Comparison of ENCODE assay signal across 12 mouse cellular contexts in genomic region chr1:35811380-35811779, GRCm38 (mm10).
DNase-seq lines count a peak whose midpoint lies in the region; ATAC-seq lines count a peak whose summit lies in the region.
"Had no signal": no experiment of that assay in that cellular context is flagged by ENCODE, and none has a peak within 500 bp of the region (broad histone marks: within the 10 kb centered on the region; RNA-seq: fewer than 3 reads in every experiment).

No protein-coding gene starts in this region.

- 40% methylated on average over 6 of the region's 6 CpGs for WGBS in hindbrain, embryonic 11.5 days
- WGBS in hindbrain, embryonic 10.5 days, result 65% methylated on average over 6 of the region's 6 CpGs
- 20% methylated on average over 6 of the region's 6 CpGs for WGBS in neural tube, embryonic 13.5 days
- 69% methylated on average over 6 of the region's 6 CpGs for WGBS in intestine, embryonic 16.5 days

- no peak for DNase-seq in hindbrain, embryonic 11.5 days (ENCODE audit: low spot score)
- DNase-seq in hindbrain, embryonic 10.5 days (ENCODE audit: low spot score), result no peak
- DNase-seq in cerebellum, adult 18-20 months, result peak; percentile 37 to 40
- DNase-seq in embryo, embryonic 9.5 days (ENCODE audit: extremely low spot score), result peak; percentile 41
- DNase-seq in lung, postnatal 36 days, result no peak
- DNase-seq: gastrocnemius, adult 2 months; kidney, postnatal 25 days had no signal

- no peak overlapping the region for H3K27ac ChIP-seq in hindbrain, embryonic 11.5 days (ENCODE audit: low read depth, low read length)
- H3K27ac ChIP-seq in hindbrain, embryonic 10.5 days, result no peak overlapping the region; the same call in 1 of the 2 replicates
- peak overlapping the region; percentile 49; the same call in 1 of the 2 replicates for H3K27ac ChIP-seq in neural tube, embryonic 13.5 days (replicated peaks)
- H3K27ac ChIP-seq in intestine, embryonic 16.5 days (ENCODE audit: low read length), result no peak overlapping the region
- H3K27ac ChIP-seq: gastrocnemius, adult 2 months; liver, embryonic 14.5 days had no signal

- no peak overlapping the region for H3K4me3 ChIP-seq in hindbrain, embryonic 11.5 days (ENCODE audit: low read depth, low read length)
- H3K4me3 ChIP-seq in hindbrain, embryonic 10.5 days, result no peak overlapping the region
- no peak overlapping the region for H3K4me3 ChIP-seq in neural tube, embryonic 13.5 days
- H3K4me3 ChIP-seq in intestine, embryonic 16.5 days (ENCODE audit: low read length), result no peak overlapping the region
- H3K4me3 ChIP-seq: gastrocnemius, adult 2 months; megakaryocyte, embryonic 14.5 days had no signal

- H3K4me1 ChIP-seq in hindbrain, embryonic 11.5 days (replicated peaks; ENCODE audit: control insufficient read depth, insufficient read depth, low read length), result no peaks in the 10 kb centered on the region
- H3K4me1 ChIP-seq in hindbrain, embryonic 10.5 days (replicated peaks), result peaks cover 21% of the 10 kb centered on the region
- H3K4me1 ChIP-seq in neural tube, embryonic 13.5 days (replicated peaks), result peaks cover 25% of the 10 kb centered on the region
- no peaks in the 10 kb centered on the region for H3K4me1 ChIP-seq in intestine, embryonic 16.5 days (ENCODE audit: control insufficient read depth, insufficient read depth, low read length)

- H3K27me3 ChIP-seq in hindbrain, embryonic 11.5 days (ENCODE audit: control insufficient read depth, insufficient read depth, low read length), result no peaks in the 10 kb centered on the region
- 0 out of 2 replicates have a peak, but pooled peaks cover 4% of the 10 kb centered on the region for H3K27me3 ChIP-seq in hindbrain, embryonic 10.5 days (ENCODE audit: insufficient read depth, poor library complexity, severe bottlenecking)
- no peaks in the 10 kb centered on the region for H3K27me3 ChIP-seq in neural tube, embryonic 13.5 days
- H3K27me3 ChIP-seq in intestine, embryonic 16.5 days (replicated peaks; ENCODE audit: control insufficient read depth, insufficient read depth, low read length), result no peaks in the 10 kb centered on the region

- H3K9ac ChIP-seq in hindbrain, embryonic 11.5 days (ENCODE audit: low read depth, low read length), result no peak overlapping the region
- H3K9ac ChIP-seq in neural tube, embryonic 13.5 days, result no peak overlapping the region
- no peak overlapping the region for H3K9ac ChIP-seq in intestine, embryonic 16.5 days (ENCODE audit: low read depth, low read length)
- H3K9ac ChIP-seq: liver, embryonic 14.5 days had no signal

- no peaks in the 10 kb centered on the region for H3K36me3 ChIP-seq in hindbrain, embryonic 11.5 days (ENCODE audit: control insufficient read depth, insufficient read depth, low read length)
- H3K36me3 ChIP-seq in hindbrain, embryonic 10.5 days, result no peaks in the 10 kb centered on the region
- no peaks in the 10 kb centered on the region for H3K36me3 ChIP-seq in neural tube, embryonic 13.5 days
- H3K36me3 ChIP-seq in intestine, embryonic 16.5 days (ENCODE audit: control insufficient read depth, insufficient read depth, low read length), result no peaks in the 10 kb centered on the region

- no peaks in the 10 kb centered on the region for H3K9me3 ChIP-seq in hindbrain, embryonic 11.5 days (ENCODE audit: control insufficient read depth, low read length)
- no peaks in the 10 kb centered on the region for H3K9me3 ChIP-seq in hindbrain, embryonic 10.5 days
- no peaks in the 10 kb centered on the region for H3K9me3 ChIP-seq in neural tube, embryonic 13.5 days
- H3K9me3 ChIP-seq in intestine, embryonic 16.5 days (ENCODE audit: control insufficient read depth, low read length), result no peaks in the 10 kb centered on the region
- H3K9me3 ChIP-seq: megakaryocyte, embryonic 14.5 days had no signal

- peak; percentile 40; the same call in 1 of the 2 replicates for ATAC-seq in hindbrain, embryonic 11.5 days (ENCODE audit: low FRiP score)
- ATAC-seq in neural tube, embryonic 13.5 days (ENCODE audit: low read depth), result peak; percentile 89
- ATAC-seq in erythroid progenitor cell, adult 5-6 weeks (replicated peaks; ENCODE audit: low FRiP score, poor library complexity, severe bottlenecking), result no peak
- ATAC-seq in intestine, embryonic 16.5 days, result no peak

- no peak overlapping the region for H3K4me2 ChIP-seq in hindbrain, embryonic 11.5 days (replicated peaks; ENCODE audit: low read depth, low read length)
- H3K4me2 ChIP-seq in neural tube, embryonic 13.5 days, result no peak overlapping the region
- H3K4me2 ChIP-seq in intestine, embryonic 16.5 days (ENCODE audit: low read depth, low read length), result no peak overlapping the region

Comparison
In these comparisons a context has a peak if more than half of its experiments do, and no peak if none do; other contexts are left out.
1. ATAC-seq: peak in hindbrain, embryonic 11.5 days (single experiment) and neural tube, embryonic 13.5 days (single experiment); none in erythroid progenitor cell, adult 5-6 weeks (single experiment) and intestine, embryonic 16.5 days (single experiment).
2. DNase-seq: peak in cerebellum, adult 18-20 months (2 of 2) and embryo, embryonic 9.5 days (single experiment); none in hindbrain, embryonic 11.5 days (single experiment), hindbrain, embryonic 10.5 days (single experiment) and lung, postnatal 36 days (single experiment).